Mouse (Mus musculus) gastrocnemius, postnatal 4 days (tissue): ENCODE results near the gene Ints13. TPM values are rescaled to one million over a fixed set of nuclear protein-coding genes. Genes with fewer than 3 reads are reported as not detected.
"Not testable (repeated sequence)": the region's sequence is repeated elsewhere in the genome, so short reads cannot be mapped to it uniquely, and the experiment has no call there.

Source experiments
- DNase-seq, 2 experiments: peaks; one replicate each; pipeline ENCODE4 v3.0.0; 2021 to 2022; ENCODE audit warnings: low spot score in 2 of 2, mixed read lengths in 2 of 2
- long read RNA-seq, 2 experiments: library from polyadenylated mRNA; stranded (forward); transcript quantifications; one replicate each; pipeline ENCODE4 v2.0.0; 2021
- total RNA-seq, 2 experiments: library from RNA; stranded (reverse); gene quantifications; 2 replicates each; pipeline ENCODE4 v1.2.3; 2021

The Ints13 gene
- total RNA-seq = 10 to 100 TPM; 21.3 to 27.6 TPM
- long read RNA-seq, experiment 1, partial matches to known transcripts = 2 of 19 reads
- long read RNA-seq, experiment 1, other reads (novel, unspliced or antisense) = 15 of 19 reads
- long read RNA-seq, experiment 2, partial matches to known transcripts = 1 of 12 reads
- long read RNA-seq, experiment 2, other reads (novel, unspliced or antisense) = 10 of 12 reads

- peak; percentile 97 to 98 for DNase-seq
Measured at GRCm38 (mm10) chr6:146577310-146578109, at the start of gene Ints13. TSS of gene Ints13 (minus strand) at chr6:146577835.

DNA sequence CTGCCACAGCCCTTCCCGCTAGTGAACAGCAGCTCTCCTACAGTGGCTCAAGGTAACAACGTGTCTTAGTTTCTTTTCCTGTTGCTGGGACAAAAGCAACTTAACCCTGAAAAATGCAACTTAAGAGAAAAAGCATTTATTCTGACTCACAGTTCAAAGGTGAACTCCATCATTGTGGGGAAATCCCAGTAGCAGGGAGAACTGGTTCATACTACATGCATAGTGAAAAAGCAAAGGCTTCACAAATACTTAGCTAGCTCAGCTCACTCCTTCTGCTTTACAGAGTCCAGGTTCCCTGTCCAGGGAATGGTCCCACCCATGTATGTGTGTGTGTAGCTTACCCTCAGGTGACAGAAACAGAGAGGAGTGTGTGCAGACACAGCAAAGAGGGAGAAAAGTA, 39.0 kb upstream of the Ints13 start:
- no peak for DNase-seq

GRCm38 (mm10) chr6:146615891-146616290, 38.3 kb upstream of the Ints13 start:
- no peak for DNase-seq

DNA sequence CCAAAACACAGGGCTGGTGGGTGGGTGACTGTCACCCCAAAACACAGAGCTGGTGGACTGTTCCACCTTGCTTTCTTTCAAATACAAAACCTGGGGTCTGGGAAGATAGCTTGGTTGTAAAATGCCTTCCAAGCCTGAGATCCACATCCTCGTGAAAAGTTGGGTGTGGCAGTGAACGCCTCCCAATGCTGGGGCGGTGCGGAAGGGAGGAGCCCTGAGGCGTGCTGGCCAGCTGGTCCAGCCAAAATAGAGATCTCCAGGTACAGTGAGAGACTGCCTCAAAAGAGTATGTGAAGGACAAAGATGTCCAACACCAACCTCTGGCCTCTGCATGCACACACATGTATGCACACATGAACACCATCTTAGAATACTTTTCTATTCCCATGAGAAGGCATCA, 36.9 kb upstream of the Ints13 start:
- DNase-seq = no peak

- no peak for DNase-seq
Measured at GRCm38 (mm10) chr6:146613907-146614306, 36.3 kb upstream of the Ints13 start.

DNA sequence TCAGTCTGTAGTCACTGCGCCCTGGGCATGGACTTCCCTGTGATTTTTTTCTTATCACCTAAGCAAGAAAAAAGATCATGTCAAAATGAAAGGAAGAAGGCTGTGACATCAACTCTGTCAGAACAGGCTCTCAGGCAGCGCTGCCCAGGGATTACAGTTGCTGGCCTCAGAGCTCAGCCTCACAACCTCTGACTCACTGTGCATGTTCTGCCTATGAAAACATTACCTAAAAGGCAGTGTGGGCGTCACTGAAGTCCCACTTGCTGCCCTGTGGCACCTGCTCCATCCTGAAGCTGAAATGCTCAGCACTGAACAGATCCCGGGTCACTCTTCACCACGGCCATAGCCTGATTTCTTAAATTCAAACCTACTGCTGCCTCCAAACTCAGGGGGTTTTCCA, 35.1 kb upstream of the Ints13 start:
- no peak for DNase-seq

- no peak for DNase-seq
Measured at GRCm38 (mm10) chr6:146611897-146612296, 34.3 kb upstream of the Ints13 start.

DNA sequence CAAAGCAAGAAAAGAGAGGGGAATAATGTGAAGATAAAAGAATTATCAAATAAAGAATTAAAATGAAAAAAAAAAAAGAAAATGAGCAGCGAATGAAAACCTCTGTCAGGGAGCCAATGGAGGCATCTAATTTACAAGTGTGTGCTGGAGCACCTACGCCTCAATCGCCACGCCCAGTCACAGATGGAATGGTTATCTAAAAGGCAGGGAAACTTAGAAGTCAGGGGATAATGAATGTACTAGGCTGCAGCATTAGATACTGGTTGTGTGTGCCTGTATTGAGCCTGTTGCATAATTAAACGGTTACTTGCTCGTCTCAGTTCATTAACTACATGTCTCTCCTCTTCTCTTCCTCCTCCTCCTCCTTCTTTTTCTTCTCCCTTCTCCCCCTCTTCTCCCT, 33.8 kb upstream of the Ints13 start:
- no peak for DNase-seq

DNA sequence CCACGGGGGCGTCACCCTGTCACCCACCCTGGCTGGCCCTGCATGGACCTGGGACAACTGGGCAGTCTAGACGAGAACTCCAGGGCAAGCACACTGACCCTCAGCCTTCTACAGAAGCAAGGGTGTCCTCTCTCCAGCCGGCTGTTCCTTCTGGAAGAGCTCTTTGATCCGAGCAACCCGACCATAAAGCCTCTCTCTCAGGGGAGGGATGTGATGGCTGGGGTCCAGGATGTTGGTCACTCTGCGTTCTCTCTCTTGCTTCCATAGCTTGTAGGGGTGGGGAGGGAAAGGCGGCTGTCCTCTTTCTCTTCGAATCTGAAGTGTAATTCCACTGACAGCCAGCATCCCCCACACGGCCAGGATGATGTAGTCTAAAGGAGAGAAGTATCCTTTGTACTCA, 26.0 kb upstream of the Ints13 start:
- no peak for DNase-seq

- DNase-seq = no peak
Measured at GRCm38 (mm10) chr6:146602601-146603000, 25.0 kb upstream of the Ints13 start.

GRCm38 (mm10) chr6:146585134-146585533, 7.5 kb upstream of the Ints13 start:
- DNase-seq = no peak

DNA sequence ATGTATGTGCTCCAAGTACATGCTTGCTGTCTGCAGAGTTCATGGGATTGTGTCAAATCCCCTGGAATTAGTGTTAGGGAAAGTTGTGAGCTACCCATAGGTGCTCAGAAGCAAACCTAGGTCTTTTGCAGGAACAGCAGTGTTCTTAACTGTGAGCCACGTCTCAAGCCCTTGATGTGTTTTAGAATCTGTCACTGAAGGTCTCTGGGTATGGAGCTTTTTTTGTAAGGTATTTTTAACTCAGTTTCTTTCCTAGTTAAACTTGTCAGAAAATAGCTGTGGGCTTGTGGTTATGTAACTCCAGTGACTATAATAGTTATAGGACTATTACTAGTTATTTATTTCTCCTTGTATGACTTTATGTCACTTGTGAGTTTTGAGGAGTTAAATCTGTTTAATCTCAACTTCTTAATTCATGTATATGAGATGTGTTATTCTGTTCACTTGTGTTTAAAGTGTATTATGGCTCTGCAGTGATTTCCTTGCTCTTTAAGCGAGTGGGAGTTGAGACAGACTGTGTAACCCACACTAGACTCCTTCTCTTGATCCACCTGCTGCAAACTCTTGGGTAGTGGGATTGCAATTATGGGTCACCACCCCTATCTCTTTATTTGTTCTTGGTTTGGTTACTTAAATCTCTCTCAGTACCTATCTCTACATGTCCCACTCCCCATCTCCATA, 5.9 kb upstream of the Ints13 start:
- DNase-seq = no peak

DNA sequence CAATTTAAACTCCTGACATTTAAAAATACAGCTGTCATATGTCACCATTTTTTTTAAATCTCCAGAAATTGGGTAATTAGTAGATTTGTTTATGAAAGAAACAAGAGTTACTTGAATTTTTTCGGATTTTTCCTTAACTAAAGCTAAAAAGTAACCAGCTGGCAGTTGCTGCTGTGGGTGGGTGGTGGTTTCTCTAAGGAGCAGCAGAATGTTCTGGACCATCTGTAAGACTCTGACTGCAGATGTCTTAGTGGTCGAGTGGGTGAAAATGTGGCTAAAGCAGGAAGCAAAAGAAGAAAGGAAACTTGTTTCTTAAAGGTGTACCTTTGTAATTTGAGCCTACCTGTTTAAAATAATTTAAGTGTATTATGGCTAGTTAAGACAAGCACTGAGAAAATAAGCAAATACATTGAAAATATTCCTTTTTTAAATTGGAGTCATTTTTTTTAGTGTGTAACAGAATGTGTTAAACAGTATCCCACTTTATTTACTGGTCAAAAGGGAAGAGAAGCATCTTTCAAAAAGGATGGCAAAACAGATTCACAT, 2.8 kb upstream of the Ints13 start:
- DNase-seq = no peak

GRCm38 (mm10) chr6:146578586-146578985, 951 bp upstream of the Ints13 start:
- DNase-seq = no peak

GRCm38 (mm10) chr6:146578111-146578531, 486 bp upstream of the Ints13 start:
- DNase-seq = peak; percentile 55 to 70

GRCm38 (mm10) chr6:146576903-146577302, 732 bp downstream of the Ints13 start, which contains the start of gene Fgfr1op2:
TSS of gene Fgfr1op2 (plus strand) at chr6:146577203.
- DNase-seq = no peak

- DNase-seq = no peak
Measured at GRCm38 (mm10) chr6:146572073-146572472, 5.6 kb downstream of the Ints13 start.

DNA sequence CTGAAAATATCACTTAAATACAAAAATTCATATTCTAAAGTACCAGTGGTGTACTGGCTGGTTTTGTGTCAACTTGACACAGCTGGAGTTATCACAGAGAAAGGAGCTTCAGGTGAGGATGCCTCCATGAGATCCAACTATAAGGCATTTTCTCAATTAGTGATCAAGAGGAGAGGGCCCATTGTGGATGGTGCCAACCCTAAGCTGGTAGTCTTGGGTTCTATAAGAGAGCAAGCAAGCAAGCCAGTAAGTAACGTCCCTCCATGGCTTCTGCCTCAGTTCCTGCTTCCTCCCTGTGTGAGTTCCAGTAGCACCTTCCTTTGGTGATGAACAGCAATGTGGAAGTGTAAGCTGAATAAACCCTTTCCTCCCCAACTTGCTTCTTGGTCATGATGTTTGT, 15.2 kb downstream of the Ints13 start:
- DNase-seq = not testable (repeated sequence)

- DNase-seq = no peak
Measured at GRCm38 (mm10) chr6:146551326-146551725, 26.3 kb downstream of the Ints13 start.

- no peak for DNase-seq
Measured at GRCm38 (mm10) chr6:146550421-146550820, 27.2 kb downstream of the Ints13 start.

- DNase-seq = no peak
Measured at GRCm38 (mm10) chr6:146545289-146545865, 32.3 kb downstream of the Ints13 start.
